Mouse (Mus musculus): ENCODE data around the gene Zfp933. TPM values are rescaled to one million over a fixed set of nuclear protein-coding genes. Genes with fewer than 3 reads are reported as not detected.
"Not testable (repeated sequence)": the region's sequence is repeated elsewhere in the genome, so short reads cannot be mapped to it uniquely, and the experiment has no call there.

The Zfp933 gene
- polyA plus RNA-seq, 1 experiment: 0.10 TPM

- no peak for TF ChIP-seq GATA1 (IDR thresholded peaks at IDR 0.05; ENCODE audit: low read length)
These were observed 20.4 kb upstream of the Zfp933 start, which contains the start of the genes Miip and Fv1 for GRCm38 (mm10) chr4:147868450-147869031. Gene Miip, minus strand, starts transcription at chr4:147868816. Gene Fv1, plus strand, starts transcription at chr4:147868979.

DNA sequence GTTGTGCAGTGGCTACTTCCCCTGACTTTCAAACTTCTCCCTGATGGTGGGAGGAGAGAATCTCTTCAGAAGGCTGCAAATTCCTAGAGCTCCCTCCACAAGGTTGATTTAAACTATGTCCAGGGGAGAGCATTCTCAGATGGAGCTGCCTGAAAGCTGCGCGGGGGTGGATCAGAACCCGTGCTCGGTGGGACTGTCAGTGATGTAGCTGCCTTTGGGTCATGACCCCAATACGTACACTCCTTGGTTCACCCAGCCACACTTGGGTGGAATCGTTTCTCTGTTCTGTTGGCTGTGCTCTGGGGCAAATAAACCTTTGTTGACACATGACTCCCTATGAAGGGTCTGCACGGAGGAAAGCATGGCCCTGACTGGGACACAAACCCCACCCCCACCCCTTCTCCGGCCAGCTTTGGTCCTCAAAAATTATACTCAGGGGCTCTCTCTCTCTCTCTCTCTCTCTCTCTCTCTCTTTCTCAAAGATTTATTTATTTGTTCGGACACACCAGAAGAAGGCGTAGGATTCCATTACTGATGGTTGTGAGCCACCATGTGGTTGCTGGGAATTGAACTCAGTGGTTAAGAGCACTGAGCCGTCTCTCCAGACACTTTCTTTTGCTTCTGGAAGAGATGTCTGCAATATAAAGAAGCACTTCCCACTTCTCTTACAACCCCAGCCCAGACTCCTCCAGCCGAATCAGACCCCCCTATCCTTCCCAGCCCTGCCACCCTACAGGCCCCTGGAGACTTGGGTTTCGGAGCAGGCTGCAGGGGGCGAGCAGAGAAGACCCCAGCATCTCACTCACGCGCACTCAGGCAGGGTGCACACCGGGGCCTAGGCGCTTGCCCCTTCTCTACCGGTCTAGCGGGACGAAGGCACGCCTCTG is 19.6 kb upstream of the Zfp933 start:
- TF ChIP-seq GATA1 (IDR thresholded peaks at IDR 0.05; ENCODE audit: low read length): no peak

DNA sequence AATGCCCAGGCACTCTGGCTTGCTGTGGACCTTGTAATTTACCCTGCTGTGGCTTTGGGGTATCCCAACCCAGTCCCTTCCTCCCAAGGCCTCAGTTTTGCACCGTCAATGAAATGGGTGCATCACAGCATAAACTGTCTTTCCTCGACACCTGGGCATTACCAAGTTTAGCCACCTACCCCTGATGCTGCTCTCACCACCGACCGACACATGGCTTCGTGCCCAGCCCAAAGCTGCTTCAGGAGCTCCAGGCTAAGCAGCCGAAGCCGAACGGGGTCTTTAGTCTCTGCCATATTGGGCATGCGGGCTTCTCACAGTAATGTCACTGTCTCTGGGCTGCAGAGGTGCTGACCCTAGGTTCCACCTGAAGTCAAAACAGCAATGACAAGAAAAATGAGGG is 17.9 kb upstream of the Zfp933 start:
- TF ChIP-seq GATA1 (IDR thresholded peaks at IDR 0.05; ENCODE audit: low read length): no peak

DNA sequence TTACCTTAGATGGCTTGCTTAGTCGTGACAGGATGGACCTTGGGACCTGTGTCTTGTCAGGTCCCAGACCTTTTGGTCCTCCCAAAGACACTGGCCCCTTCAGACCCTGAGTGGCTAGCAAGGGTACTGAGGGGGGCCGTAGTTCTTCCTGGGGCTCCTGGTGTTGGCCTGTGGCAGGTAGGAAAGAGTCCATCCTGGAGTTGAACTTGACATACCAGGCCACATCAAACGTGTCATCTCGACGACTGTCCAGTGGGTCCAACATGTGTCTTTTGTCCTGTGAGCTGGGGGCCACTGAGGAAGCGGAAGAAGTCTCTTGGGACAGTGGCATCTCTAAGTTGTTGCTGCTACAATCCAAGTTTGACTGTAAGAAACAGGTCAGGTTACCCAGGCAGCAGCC is 17.5 kb upstream of the Zfp933 start:
- TF ChIP-seq GATA1 (IDR thresholded peaks at IDR 0.05; ENCODE audit: low read length): no peak

DNA sequence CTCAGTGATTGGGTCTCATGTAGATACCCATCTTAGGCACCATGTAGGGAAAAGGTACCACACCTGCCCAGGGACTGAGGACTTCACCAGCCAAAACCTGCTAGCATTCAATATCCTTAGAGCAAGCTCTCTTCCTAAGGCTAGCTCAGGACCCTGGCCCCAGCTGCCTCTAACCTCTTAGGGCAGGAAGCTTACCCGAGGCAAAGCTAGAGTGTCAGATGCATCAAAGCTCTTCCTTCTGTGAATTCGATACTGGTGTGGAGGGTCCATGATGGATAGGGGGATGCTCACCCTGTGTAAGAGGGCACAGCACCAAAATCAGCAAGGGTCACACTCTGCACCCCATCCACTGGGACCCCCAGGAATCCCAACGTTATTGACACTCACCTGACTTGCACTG is 13.9 kb upstream of the Zfp933 start:
- no peak for TF ChIP-seq GATA1 (IDR thresholded peaks at IDR 0.05; ENCODE audit: low read length)

DNA sequence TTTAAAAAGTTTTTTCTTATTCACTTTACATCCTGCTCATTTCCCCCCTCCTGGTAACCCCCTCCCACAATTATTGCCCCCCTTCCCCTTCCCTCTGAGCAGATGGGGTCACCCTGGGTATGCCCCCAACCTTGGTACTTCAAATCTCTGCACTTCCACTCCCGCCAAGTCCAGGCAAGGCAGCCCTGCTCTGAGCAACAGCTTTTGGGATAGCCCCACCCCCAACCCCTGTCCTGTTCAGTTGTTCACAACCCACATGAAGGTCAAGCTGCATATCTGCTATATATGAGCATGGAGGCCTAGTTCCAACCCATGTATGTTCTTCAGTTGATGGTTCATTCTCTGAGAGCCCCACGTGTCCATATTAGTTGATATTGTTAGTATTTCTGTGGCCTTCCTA is 2.6 kb upstream of the Zfp933 start:
- no peak for TF ChIP-seq GATA1 (IDR thresholded peaks at IDR 0.05; ENCODE audit: low read length)

GRCm38 (mm10) chr4:147848584-147848991 is 422 bp upstream of the Zfp933 start:
- TF ChIP-seq GATA1 (IDR thresholded peaks at IDR 0.05; ENCODE audit: low read length): no peak

DNA sequence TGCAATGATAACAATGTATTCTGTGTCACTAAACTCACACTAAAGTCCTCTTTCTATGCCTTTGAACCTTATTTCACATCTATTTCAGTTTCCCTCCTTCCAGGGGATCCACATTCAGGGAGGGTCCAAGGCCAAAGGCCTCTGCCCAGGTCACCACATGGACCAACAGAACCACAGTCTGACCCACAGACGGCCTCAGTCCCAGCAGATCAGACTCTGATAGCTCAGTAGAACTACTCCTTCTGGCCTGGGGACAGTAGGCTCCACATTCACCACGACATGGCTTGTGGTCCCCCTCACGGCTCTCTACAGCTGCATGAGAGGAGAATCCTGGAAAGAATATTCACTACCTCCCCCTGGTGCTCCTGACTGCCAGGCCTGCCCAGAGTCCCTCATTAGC is 5.3 kb downstream of the Zfp933 start:
- no peak for TF ChIP-seq GATA1 (IDR thresholded peaks at IDR 0.05; ENCODE audit: low read length)

- no peak for TF ChIP-seq GATA1 (IDR thresholded peaks at IDR 0.05; ENCODE audit: low read length)
These were observed 23.8 kb downstream of the Zfp933 start for GRCm38 (mm10) chr4:147824389-147824788.

DNA sequence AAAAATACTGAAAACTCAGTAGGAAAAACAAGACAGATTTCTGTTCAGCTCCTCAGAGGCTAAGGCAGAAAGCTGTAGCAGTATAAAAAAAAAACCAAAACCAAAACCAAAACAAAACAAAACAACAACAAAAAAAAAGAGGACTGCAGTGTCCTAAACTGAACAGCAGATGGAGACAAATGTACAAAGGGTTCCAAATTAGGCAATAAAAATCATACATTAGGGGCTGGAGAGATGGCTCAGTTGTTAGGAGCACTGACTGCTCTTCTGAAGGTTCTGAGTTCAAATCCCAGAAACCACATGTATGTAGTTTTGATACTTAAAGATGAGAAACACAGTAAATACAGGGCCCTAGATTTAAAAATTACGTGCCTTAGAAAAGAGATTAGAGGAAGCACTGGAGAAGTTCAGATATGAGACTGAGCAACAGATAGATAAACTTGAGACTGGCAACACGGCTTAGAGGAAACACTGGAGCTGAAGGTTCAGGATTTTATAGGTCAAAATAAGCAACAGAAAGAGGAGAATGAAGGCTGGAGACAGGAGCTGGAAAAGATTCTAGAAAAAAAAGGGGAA is 33.5 kb downstream of the Zfp933 start:
- no peak for TF ChIP-seq GATA1 (IDR thresholded peaks at IDR 0.05; ENCODE audit: low read length)

DNA sequence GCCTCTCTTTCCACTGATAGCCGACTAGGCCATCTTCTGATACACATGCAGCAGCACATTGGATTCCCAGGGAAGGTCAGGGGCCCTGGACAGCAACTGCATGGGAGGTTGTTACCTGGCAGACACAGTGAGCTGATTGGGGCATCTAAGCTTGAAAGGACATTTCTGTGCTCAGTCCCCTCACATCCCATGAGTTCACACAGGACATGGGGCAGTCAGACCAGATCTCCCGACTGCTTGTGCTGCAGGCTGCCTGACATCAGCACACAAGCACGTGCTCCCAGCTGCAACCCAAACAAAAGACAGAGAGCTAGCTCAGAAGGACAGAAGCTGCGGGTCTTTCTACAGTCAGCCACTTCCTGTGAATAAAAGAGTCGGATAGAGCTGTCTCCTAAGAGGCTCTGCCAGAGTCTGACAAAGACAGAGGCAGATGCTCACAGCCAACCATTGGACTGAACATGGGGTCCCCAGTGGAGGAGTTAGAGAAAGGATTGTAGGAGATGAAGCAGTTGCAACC is 34.9 kb downstream of the Zfp933 start:
- TF ChIP-seq GATA1 (IDR thresholded peaks at IDR 0.05; ENCODE audit: low read length): no peak

GRCm38 (mm10) chr4:147809292-147809965 is 38.7 kb downstream of the Zfp933 start, which contains the start of gene Zfp984:
Gene Zfp984, minus strand, starts transcription at chr4:147809788.
- TF ChIP-seq GATA1 (IDR thresholded peaks at IDR 0.05; ENCODE audit: low read length): not testable (repeated sequence)

Other genes starting within 250 kb of the Zfp933 start
- not detected in 2 replicates for gene Zfp979, start 205.9 kb downstream of the Zfp933 start, polyA plus RNA-seq (2012)
- gene Zfp534, start 145.8 kb downstream of the Zfp933 start, polyA plus RNA-seq (2012): not detected in 2 replicates
- gene Zfp984, start 38.6 kb downstream of the Zfp933 start, polyA plus RNA-seq (2012): 1.6 and 1.7 TPM in 2 replicates
- gene Miip, start 20.4 kb upstream of the Zfp933 start, polyA plus RNA-seq (2012): 0.04 and 0.08 TPM in 2 replicates
- not detected in 2 replicates for gene Fv1, start 20.6 kb upstream of the Zfp933 start, polyA plus RNA-seq (2012)
- gene Mfn2, start 56.3 kb upstream of the Zfp933 start, polyA plus RNA-seq (2012): 17.0 and 21.7 TPM in 2 replicates
- gene Plod1, start 88.4 kb upstream of the Zfp933 start, polyA plus RNA-seq (2012): 1.9 TPM in 2 replicates
- gene 2510039O18Rik, start 92.5 kb upstream of the Zfp933 start, polyA plus RNA-seq (2012): 71.1 and 78.9 TPM in 2 replicates
- not detected in 2 replicates for gene Nppb, start 137.4 kb upstream of the Zfp933 start, polyA plus RNA-seq (2012)
- not detected in 2 replicates for gene Nppa, start 152.4 kb upstream of the Zfp933 start, polyA plus RNA-seq (2012)
- gene Clcn6, start 190.5 kb upstream of the Zfp933 start, polyA plus RNA-seq (2012): 3.5 and 4.1 TPM in 2 replicates
- 9.9 and 11.2 TPM in 2 replicates for gene Mthfr, start 190.7 kb upstream of the Zfp933 start, polyA plus RNA-seq (2012)
- 3.1 and 3.2 TPM in 2 replicates for gene Agtrap, start 239.7 kb upstream of the Zfp933 start, polyA plus RNA-seq (2012)

Data from G1E-ER4 (cell line).